Mouse (Mus musculus) ovary, postnatal 14 days (tissue): ENCODE measurements at regions not wholly inside any gene's neighbourhood (a gene's known extent, or its start where the extent isn't known, plus 50 kb on each side); places are given as distances from the start of the nearest gene placed in this dataset.

Experiments
- DNase-seq: peaks from one replicate; pipeline ENCODE4 v3.0.0; 2022; ENCODE audit warnings: low spot score

GRCm38 (mm10) chr19:23044510-23045464 lies 96.2 kb upstream of the Klf9 start:
- DNase-seq, result no peak

- DNase-seq, result no peak
Measured at GRCm38 (mm10) chr19:23051456-23051855, 89.6 kb upstream of the Klf9 start.

DNA sequence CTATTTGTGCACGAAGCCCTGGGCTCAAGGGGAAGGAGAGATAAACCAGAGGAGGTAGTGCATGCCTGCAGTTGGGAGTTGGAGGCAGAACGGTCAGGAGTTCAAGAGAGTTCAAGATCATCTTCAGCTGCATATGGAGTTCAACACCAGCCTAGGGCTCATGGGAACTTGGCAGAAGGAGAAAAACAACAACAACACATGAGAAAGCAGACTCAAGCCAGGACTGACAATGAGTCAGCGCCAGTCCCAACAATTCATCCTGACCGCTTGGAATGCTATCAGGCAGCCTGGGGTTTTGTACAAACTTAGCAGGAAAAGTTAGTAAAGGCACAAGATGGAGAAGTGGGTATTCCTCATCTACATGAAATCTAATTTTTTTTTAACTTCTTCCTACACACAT lies 86.6 kb upstream of the Klf9 start:
- DNase-seq, result no peak

- DNase-seq, result no peak
Measured at GRCm38 (mm10) chr19:23055916-23056805, 84.9 kb upstream of the Klf9 start.

DNA sequence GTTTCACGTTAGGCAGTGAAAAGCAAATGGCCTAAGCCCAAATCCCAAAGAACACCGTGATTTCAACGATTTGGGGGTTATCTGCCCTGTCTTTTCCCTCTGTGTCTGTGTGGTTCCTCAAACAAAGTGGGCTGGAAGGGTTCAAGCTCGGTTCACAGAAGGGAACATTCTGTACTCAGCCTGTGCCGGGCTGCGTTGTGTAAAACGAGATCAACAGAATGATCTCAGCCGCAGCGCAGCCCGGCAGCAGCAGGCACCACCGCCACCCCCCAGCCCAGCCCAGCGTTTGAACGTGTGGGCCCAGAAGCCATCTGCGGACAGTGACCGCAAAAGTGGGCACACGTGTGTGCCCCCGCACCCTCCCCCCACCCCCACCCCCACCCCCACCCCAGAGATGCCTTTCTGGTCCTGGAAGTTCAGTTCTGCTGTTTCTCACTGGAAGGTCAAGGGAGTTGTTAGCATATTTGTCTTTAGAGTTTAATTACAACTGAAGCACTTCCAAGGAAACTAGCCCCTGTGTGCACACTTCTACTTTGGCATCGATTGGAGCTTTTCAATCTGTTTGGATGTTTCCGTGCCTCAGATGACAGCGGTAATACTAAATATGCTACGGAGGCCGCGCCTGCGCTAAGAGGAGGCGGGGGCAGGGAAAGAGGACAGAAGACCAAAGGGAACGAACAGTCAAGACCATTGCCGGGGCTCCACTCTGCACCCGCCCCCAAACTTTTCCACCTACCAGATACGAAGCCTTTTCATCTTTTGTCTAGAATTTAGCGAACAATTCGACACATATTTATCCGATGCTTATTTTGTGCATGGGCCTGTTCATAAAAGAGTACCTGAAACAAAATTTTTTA lies 83.9 kb upstream of the Klf9 start:
- peak; percentile 55 for DNase-seq

- DNase-seq, result no peak
Measured at GRCm38 (mm10) chr19:23057739-23058501, 83.1 kb upstream of the Klf9 start.

GRCm38 (mm10) chr19:23058502-23058900 lies 82.5 kb upstream of the Klf9 start:
- DNase-seq, result no peak

- DNase-seq, result no peak
Measured at GRCm38 (mm10) chr19:23061081-23061640, 79.9 kb upstream of the Klf9 start.

GRCm38 (mm10) chr19:23061906-23062305 lies 79.1 kb upstream of the Klf9 start:
- no peak for DNase-seq

- no peak for DNase-seq
Measured at GRCm38 (mm10) chr19:23062851-23063250, 78.2 kb upstream of the Klf9 start.

- no peak for DNase-seq
Measured at GRCm38 (mm10) chr19:23065548-23065947, 75.5 kb upstream of the Klf9 start.

DNA sequence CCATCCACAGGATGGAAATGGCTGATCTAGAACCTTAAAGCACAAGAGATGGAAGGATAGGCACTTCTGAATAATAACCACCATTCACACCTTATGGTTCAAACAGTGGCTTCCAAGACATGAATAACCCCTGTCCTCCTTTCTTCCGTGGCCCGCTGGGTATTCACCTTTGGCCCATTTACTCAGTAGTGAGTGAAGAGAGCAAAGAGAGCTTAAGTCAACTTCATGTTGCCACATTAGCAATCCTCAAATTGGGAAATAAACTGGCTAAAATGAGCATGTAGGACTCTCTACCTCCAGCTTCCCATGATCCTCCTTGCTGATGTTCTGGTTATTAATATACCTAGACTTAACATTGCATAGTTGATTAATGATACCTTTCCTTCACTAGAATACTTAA lies 74.3 kb upstream of the Klf9 start:
- DNase-seq, result no peak

DNA sequence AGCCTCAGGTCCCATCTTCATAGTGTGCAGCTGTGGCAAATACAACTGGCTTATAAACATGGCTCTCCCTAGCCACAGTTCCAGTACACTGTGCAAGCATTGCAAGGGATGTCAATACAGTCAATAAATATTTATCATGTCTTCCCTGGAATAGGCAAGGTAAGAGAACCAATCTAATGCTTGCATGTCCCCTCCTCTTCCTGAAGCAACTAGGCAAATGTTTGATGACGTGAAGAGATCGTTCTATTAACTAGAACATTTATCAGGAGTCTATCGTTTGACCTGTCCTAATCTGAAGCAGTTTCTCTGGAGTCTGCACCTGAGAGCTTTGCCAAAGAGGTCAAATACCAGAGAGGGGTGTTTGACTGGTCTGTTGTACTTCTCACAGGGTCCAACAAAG lies 72.4 kb upstream of the Klf9 start:
- no peak for DNase-seq

GRCm38 (mm10) chr19:23069656-23070055 lies 71.4 kb upstream of the Klf9 start:
- DNase-seq, result no peak

DNA sequence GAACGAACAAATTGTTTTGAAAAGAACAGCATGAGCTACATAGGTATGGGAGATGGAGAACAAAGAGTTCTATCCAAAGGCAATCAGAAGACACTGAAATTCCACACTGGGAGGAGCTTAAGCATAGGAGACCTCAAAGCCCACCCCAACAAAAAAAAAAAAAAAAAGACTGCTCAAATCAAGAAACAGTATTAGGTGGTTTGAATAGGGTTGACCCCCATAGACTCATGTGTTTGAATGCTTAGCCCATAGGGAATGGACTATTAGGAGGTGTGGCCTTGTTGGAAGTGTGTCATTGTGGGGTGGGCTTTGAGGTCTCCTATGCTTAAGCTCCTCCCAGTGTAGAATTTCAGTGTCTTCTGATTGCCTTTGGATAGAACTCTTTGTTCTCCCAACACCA lies 70.0 kb upstream of the Klf9 start:
- DNase-seq, result no peak

- DNase-seq, result no peak
Measured at GRCm38 (mm10) chr19:23074602-23075570, 66.1 kb upstream of the Klf9 start.

DNA sequence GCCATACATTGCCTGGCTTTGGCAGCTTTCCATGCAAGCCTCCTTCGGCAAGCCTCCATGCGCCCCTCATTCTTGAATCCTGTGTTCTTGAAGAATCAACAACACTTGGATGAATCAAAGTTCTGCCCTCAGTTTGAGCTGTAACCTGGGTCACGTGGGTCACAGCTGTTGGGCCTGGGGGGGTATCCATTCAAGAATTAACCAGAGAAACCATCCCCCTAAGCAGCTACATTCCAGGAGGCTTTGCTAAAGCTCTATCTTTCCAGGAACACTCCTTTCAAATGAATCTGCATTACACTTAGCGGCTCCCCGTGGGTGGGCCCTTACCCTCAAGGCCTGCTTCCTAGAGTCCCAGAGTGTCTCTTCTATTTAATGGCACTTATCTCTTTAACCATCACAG lies 65.2 kb upstream of the Klf9 start:
- no peak for DNase-seq

- no peak for DNase-seq
Measured at GRCm38 (mm10) chr19:23085173-23085660, 55.8 kb upstream of the Klf9 start.

- DNase-seq, result no peak
Measured at GRCm38 (mm10) chr19:23087575-23087974, 53.5 kb upstream of the Klf9 start.
